Mouse (Mus musculus): Measurements from ENCODE around the gene Gm5797. TPM values are rescaled to one million over a fixed set of nuclear protein-coding genes. Genes with fewer than 3 reads are reported as not detected.
"Not testable (repeated sequence)": the region's sequence is repeated elsewhere in the genome, so short reads cannot be mapped to it uniquely, and the experiment has no call there.

The Gm5797 gene
- polyA plus RNA-seq (2011; ENCODE audit: insufficient read length, low read depth, missing spikeins) = not detected in 2 replicates

GRCm38 (mm10) chr14:7332295-7332694, at the start of gene Gm5797:
Gene Gm5797 (minus strand): TSS chr14:7332395.
- H3K4me1 ChIP-seq (ENCODE audit: control insufficient read depth, insufficient read depth, low read length); H3K27ac ChIP-seq (ENCODE audit: insufficient read depth, low read length); H3K4me3 ChIP-seq (ENCODE audit: insufficient read depth, low read length): not testable (repeated sequence)

DNA sequence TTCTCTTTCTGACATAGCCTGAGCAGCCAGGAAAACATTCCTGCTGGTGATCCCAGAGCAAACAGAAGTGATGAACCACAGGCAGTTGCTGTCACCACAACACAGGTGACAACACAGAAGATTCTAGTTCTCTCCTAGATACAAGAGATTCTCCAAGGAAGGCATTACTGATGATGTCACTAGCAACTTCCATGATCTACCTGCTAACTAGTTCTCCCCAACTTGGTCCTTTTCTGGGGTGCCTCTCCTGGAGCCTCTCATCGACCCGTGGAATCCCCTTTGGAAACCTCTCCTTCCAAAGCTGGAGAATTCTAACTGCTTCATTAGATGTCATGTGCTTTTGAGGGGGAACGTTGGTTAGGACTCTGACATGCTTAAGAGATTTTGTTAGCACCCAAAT, 32.8 kb upstream of the Gm5797 start, which contains the start of gene Gm8374:
Gene Gm8374, minus strand, starts transcription at position 101 of the 400 bp plus-strand sequence.
- not testable (repeated sequence) for H3K27ac ChIP-seq (ENCODE audit: insufficient read depth, low read length); H3K4me3 ChIP-seq (ENCODE audit: insufficient read depth, low read length); H3K4me1 ChIP-seq (ENCODE audit: control insufficient read depth, insufficient read depth, low read length)

GRCm38 (mm10) chr14:7315093-7315492, 17.1 kb downstream of the Gm5797 start:
- H3K4me3 ChIP-seq (ENCODE audit: insufficient read depth, low read length); H3K27ac ChIP-seq (ENCODE audit: insufficient read depth, low read length); H3K4me1 ChIP-seq (ENCODE audit: control insufficient read depth, insufficient read depth, low read length): not testable (repeated sequence)

- not testable (repeated sequence) for H3K4me3 ChIP-seq (ENCODE audit: insufficient read depth, low read length); H3K4me1 ChIP-seq (ENCODE audit: control insufficient read depth, insufficient read depth, low read length); H3K27ac ChIP-seq (ENCODE audit: insufficient read depth, low read length)
Measured at GRCm38 (mm10) chr14:7314661-7315060, 17.5 kb downstream of the Gm5797 start, which contains the start of gene Gm3739. Gene Gm3739 (minus strand): TSS chr14:7315049.

Other genes with a start within 250 kb of the Gm5797 start
- gene Gm3696, start 231.8 kb downstream of the Gm5797 start, polyA plus RNA-seq (2011; ENCODE audit: insufficient read length, low read depth, missing spikeins) = not detected in 2 replicates
- not detected in 2 replicates for gene Gm6676, start 207.0 kb downstream of the Gm5797 start, polyA plus RNA-seq (2011; ENCODE audit: insufficient read length, low read depth, missing spikeins)
- 0.95 and 3.2 TPM in 2 replicates for gene Gm3512, start 157.9 kb downstream of the Gm5797 start, polyA plus RNA-seq (2011; ENCODE audit: insufficient read length, low read depth, missing spikeins)
- gene Gm16434, start 137.9 kb downstream of the Gm5797 start, polyA plus RNA-seq (2011; ENCODE audit: insufficient read length, low read depth, missing spikeins) = not detected in 2 replicates
- not detected in 2 replicates for gene Gm3727, start 67.7 kb downstream of the Gm5797 start, polyA plus RNA-seq (2011; ENCODE audit: insufficient read length, low read depth, missing spikeins)
- gene Gm3739, start 17.3 kb downstream of the Gm5797 start, polyA plus RNA-seq (2011; ENCODE audit: insufficient read length, low read depth, missing spikeins) = not detected in 2 replicates
- not detected in 2 replicates for gene Gm8374, start 32.7 kb upstream of the Gm5797 start, polyA plus RNA-seq (2011; ENCODE audit: insufficient read length, low read depth, missing spikeins)
- not detected in 2 replicates for gene Gm3755, start 118.5 kb upstream of the Gm5797 start, polyA plus RNA-seq (2011; ENCODE audit: insufficient read length, low read depth, missing spikeins)
- gene Gm3752, start 151.4 kb upstream of the Gm5797 start, polyA plus RNA-seq (2011; ENCODE audit: insufficient read length, low read depth, missing spikeins) = 0.58 TPM in 1 of 2 replicates, not detected in the other
- not detected in 2 replicates for gene Gm3558, start 236.2 kb upstream of the Gm5797 start, polyA plus RNA-seq (2011; ENCODE audit: insufficient read length, low read depth, missing spikeins)

Measured in embryonic fibroblast, embryonic 13.5 days (primary cell).